Mouse (Mus musculus): ENCODE measurements around the gene Kcnmb2.

DNA sequence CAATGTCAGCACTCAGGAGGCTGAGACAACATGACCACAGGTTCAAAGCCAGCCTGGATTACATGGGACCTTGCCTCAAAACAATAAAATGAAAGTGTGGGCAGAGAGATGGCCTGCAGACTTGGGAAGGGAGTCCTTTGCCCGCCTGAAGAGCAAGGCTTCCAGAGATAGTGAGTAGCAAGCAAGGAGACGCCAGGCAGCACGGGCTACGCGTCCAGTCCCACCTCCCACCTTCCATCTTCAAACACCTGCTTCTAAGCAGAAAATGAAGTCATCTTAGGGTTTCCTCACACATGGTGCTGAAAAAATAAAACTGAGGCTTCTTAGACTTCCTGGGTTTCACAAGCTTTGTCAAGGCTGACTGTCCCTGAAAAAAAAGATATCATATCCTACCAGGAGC lies 109.3 kb downstream of the Kcnmb2 start:
- TF ChIP-seq POLR2A (IDR thresholded peaks at IDR 0.05; ENCODE audit: borderline replicate concordance, control insufficient read depth, low read depth, low read length): no peak
- TF ChIP-seq CTCF (IDR thresholded peaks at IDR 0.05; ENCODE audit: control insufficient read depth, insufficient read depth, low read length): no peak
